Mouse (Mus musculus): ENCODE data around the gene Ano1. TPM values are rescaled to one million over a fixed set of nuclear protein-coding genes. Genes with fewer than 3 reads are reported as not detected.

Gene Ano1
- polyA plus RNA-seq, 1 experiment from 2014 or later = 6.2 TPM

DNA sequence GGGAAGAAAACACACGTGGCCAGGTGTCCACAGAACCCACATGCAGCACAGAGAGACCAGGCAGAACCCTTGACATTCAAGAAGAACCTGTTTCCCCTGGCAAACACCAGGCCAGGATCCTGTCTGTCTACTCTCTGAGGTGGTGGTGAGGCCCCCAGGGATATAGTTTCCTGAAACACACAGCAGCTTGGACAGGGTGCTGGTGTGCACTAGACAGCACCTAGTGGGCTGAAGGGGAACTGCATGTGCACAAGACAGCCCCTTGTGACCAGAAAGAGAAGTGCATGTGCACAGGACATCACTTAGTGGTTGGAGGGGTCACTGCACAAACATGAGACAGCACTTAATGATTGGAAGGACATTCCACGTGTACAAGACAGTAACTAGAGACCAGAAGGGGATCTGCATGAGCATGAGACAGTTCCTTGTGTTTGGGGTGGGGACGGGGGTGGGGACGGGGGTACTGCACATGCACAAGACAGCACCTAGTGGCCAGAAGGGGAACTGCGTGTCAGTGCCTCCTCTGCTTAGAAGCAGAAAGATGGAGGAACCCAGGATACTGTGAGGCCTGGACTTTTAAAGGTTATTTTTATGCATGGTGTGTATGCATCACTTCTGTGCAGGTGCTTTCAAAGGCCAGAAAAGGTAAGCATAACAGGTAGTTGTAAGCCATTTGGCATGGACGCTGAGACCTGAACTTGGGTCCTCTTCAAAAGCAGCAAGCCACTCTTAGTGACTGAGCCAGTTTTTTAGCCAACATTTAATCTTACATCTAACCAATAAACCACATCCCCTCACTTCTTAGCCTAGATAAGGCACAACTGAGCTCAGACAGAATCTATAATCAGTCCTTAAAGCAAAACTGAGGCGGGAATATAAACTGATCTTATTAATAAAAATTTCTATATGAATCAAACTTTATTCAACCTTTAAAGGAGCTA is 54.7 kb downstream of the Ano1 start:
- DNase-seq (ENCODE audit: low spot score) (peak; percentile 38), ATAC-seq (ENCODE audit: low FRiP score) (no peak)
- 76% methylated on average over 7 of the region's 7 CpGs for WGBS
- Histone ChIP-seq H3K27me3 (ENCODE audit: control insufficient read depth, insufficient read depth, low read length) (no peaks in the 10 kb centered on the region; the same call in 1 of the 2 replicates), H3K36me3 (ENCODE audit: control insufficient read depth, insufficient read depth, low read length) (no peaks in the 10 kb centered on the region), H3K9me3 (ENCODE audit: control insufficient read depth, low read length) (no peaks in the 10 kb centered on the region), H3K9ac (ENCODE audit: low read depth, low read length) (no peak overlapping the region), H3K4me3 (ENCODE audit: low read depth, low read length) (no peak overlapping the region), H3K4me1 (replicated peaks; ENCODE audit: control insufficient read depth, insufficient read depth, low read length) (no peaks in the 10 kb centered on the region), H3K27ac (ENCODE audit: low read depth, low read length) (no peak overlapping the region), H3K4me2 (replicated peaks; ENCODE audit: low read depth, low read length) (no peak overlapping the region)

DNA sequence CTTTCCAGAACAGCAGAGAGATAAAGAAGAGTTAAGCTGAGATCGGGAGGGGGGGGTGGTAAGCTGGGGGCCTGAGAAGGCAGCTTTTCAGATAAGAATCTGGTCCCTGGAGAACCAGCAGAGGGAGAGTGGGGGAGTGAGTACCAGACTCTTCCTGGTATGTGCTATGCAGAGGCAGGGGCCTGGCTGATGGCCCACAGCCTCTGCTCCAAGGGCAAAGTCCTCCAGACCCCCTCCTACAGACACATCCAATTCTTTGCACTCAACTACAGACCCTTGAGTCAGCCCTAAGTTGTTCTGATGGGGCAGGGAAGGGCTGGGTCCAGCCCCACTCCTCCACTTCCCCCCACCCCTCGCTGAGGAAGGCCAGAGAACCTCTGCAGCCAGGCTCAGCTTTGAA is 61.9 kb downstream of the Ano1 start:
- no peak overlapping the region for H3K4me3 ChIP-seq (ENCODE audit: low read depth, low read length)
- DNase-seq (ENCODE audit: low spot score) = no peak
- no peak for ATAC-seq (ENCODE audit: low FRiP score)
- no peak overlapping the region for H3K27ac ChIP-seq (ENCODE audit: low read depth, low read length)
- no peak overlapping the region for H3K9ac ChIP-seq (ENCODE audit: low read depth, low read length)
- H3K36me3 ChIP-seq (ENCODE audit: control insufficient read depth, insufficient read depth, low read length) = no peaks in the 10 kb centered on the region
- H3K27me3 ChIP-seq (ENCODE audit: control insufficient read depth, insufficient read depth, low read length) = no peaks in the 10 kb centered on the region
- no peaks in the 10 kb centered on the region for H3K4me1 ChIP-seq (replicated peaks; ENCODE audit: control insufficient read depth, insufficient read depth, low read length)
- H3K4me2 ChIP-seq (replicated peaks; ENCODE audit: low read depth, low read length) = no peak overlapping the region
- WGBS = 71% methylated on average over 2 of the region's 2 CpGs
- H3K9me3 ChIP-seq (ENCODE audit: control insufficient read depth, low read length) = no peaks in the 10 kb centered on the region

DNA sequence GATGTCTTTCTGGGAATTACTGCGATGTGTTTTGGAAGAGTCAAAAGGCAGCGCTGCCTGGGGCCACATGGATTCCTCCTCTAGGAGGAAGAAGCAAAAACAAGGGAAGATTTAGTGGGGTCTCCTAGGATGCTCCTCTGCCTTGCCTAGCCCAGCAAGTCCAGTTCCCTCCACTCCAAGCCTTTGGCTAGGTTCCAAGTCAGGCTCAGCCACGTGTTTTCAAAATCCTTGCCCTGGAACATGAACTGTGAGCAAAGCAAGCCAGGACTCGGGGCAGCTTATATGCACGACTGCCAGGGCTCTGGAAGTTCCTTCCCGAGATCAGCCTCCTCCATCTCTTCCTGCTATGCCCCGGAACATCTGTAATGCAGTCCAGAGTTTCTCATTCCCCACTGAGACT is 62.6 kb downstream of the Ano1 start:
- DNase-seq (ENCODE audit: low spot score) = no peak
- 65% methylated on average over 7 of the region's 7 CpGs for WGBS
- Histone ChIP-seq H3K4me3 (ENCODE audit: low read depth, low read length) (no peak overlapping the region), H3K9me3 (ENCODE audit: control insufficient read depth, low read length) (no peaks in the 10 kb centered on the region), H3K27me3 (ENCODE audit: control insufficient read depth, insufficient read depth, low read length) (no peaks in the 10 kb centered on the region), H3K27ac (ENCODE audit: low read depth, low read length) (no peak overlapping the region), H3K4me2 (replicated peaks; ENCODE audit: low read depth, low read length) (no peak overlapping the region), H3K9ac (ENCODE audit: low read depth, low read length) (no peak overlapping the region), H3K4me1 (replicated peaks; ENCODE audit: control insufficient read depth, insufficient read depth, low read length) (no peaks in the 10 kb centered on the region), H3K36me3 (ENCODE audit: control insufficient read depth, insufficient read depth, low read length) (no peaks in the 10 kb centered on the region)
- no peak for ATAC-seq (ENCODE audit: low FRiP score)

DNA sequence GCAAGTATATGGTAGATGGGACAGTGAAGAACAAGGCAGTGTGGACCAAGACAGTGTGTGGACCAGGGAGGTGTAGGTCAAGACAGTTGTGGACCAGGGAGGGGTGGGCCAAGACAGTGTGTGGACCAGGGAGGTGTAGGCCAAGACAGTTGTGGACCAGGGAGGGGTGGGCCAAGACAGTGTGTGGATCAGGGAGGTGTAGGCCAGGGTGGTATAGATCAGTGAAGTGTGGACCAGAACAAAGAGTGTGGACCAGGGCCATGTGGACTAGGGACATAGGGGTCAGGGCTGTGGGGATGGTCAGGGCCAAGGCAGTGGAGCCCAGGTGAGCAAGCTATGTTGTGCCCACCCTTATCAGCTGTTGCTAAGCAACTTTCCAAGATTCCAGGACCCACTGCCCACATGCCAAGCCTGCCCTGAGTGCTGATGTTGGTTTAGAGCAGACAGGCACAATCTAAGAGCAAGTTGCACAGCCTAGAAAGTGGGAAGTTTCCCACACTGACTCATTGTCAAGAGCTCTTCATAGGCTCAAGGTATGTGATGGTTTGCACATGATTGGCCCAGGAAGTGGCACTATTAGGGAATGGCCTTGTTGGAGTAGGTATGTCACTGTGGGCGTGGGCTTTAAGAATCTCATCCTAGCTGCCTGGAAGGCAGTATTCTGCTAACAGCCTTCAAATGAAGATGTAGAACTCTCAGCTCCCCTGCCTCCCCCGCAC is 64.0 kb downstream of the Ano1 start:
- H3K9ac ChIP-seq (ENCODE audit: low read depth, low read length) = no peak overlapping the region
- ATAC-seq (ENCODE audit: low FRiP score) = no peak; the same call in 1 of the 2 replicates

DNA sequence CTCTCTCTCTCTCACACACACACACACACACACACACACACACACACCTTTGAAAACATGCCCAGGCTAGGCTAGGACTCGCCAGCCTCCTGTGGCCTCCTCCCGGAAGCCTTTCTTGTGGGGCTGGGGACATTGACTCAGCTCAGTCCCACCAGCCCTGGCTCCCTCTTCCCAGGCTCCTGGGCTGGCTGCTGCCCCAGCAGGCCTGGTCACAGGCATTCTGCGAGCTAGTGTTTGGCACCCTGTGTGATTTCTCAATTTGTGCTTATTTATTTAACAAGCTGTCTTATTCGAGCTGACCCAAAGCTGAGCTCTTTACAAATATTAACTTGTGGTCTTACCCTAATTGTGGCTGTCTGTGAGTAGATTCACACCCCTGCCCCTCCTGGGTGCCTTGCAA is 66.8 kb downstream of the Ano1 start:
- H3K4me3 ChIP-seq (ENCODE audit: low read depth, low read length) = no peak overlapping the region
- H3K4me2 ChIP-seq (replicated peaks; ENCODE audit: low read depth, low read length) = no peak overlapping the region
- no peaks in the 10 kb centered on the region for H3K9me3 ChIP-seq (ENCODE audit: control insufficient read depth, low read length)
- H3K27ac ChIP-seq (ENCODE audit: low read depth, low read length) = no peak overlapping the region
- no peak overlapping the region for H3K9ac ChIP-seq (ENCODE audit: low read depth, low read length)
- DNase-seq (ENCODE audit: low spot score) (no peak), ATAC-seq (ENCODE audit: low FRiP score) (no peak)
- no peaks in the 10 kb centered on the region for H3K4me1 ChIP-seq (replicated peaks; ENCODE audit: control insufficient read depth, insufficient read depth, low read length)
- WGBS = 71% methylated on average over 4 of the region's 4 CpGs
- no peaks in the 10 kb centered on the region for H3K36me3 ChIP-seq (ENCODE audit: control insufficient read depth, insufficient read depth, low read length)
- peaks cover 2% of the 10 kb centered on the region; the same call in 1 of the 2 replicates for H3K27me3 ChIP-seq (ENCODE audit: control insufficient read depth, insufficient read depth, low read length)

More for the DNA sequence above, 64.0 kb downstream of the Ano1 start:
- no peaks in the 10 kb centered on the region for H3K9me3 ChIP-seq (ENCODE audit: control insufficient read depth, low read length)
- WGBS = 93% methylated on average over 2 of the region's 2 CpGs
- no peak overlapping the region for H3K4me3 ChIP-seq (ENCODE audit: low read depth, low read length)
- H3K4me2 ChIP-seq (replicated peaks; ENCODE audit: low read depth, low read length) = no peak overlapping the region
- no peaks in the 10 kb centered on the region for H3K36me3 ChIP-seq (ENCODE audit: control insufficient read depth, insufficient read depth, low read length)
- no peak overlapping the region for H3K27ac ChIP-seq (ENCODE audit: low read depth, low read length)
- DNase-seq (ENCODE audit: low spot score) = no peak
- no peaks in the 10 kb centered on the region for H3K27me3 ChIP-seq (ENCODE audit: control insufficient read depth, insufficient read depth, low read length)
- no peaks in the 10 kb centered on the region for H3K4me1 ChIP-seq (replicated peaks; ENCODE audit: control insufficient read depth, insufficient read depth, low read length)

DNA sequence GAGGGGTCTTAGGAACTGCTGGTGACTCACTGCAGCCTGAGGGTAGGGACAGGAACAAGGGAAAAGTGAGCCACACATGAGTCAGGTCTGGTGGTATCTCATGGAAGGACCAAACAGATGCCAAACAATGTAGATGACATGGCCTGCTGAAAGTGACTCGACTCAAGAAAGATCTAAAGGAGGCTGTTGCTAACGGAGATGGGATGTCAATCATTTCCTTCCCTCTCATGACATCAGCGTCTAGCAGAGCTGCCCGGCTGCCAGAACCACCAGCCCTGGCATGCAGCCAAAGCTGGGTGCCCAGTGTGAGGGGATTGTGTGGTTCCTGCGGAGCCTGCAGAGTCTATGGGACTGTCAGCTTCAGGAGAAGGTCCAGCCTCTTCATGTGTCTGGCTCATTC is 67.3 kb downstream of the Ano1 start:
- ATAC-seq (ENCODE audit: low FRiP score) (no peak), DNase-seq (ENCODE audit: low spot score) (no peak)
- no peaks in the 10 kb centered on the region for H3K9me3 ChIP-seq (ENCODE audit: control insufficient read depth, low read length)
- H3K4me2 ChIP-seq (replicated peaks; ENCODE audit: low read depth, low read length) = no peak overlapping the region
- H3K9ac ChIP-seq (ENCODE audit: low read depth, low read length) = no peak overlapping the region
- 70% methylated on average over 5 of the region's 5 CpGs for WGBS
- H3K36me3 ChIP-seq (ENCODE audit: control insufficient read depth, insufficient read depth, low read length) = no peaks in the 10 kb centered on the region
- no peak overlapping the region for H3K27ac ChIP-seq (ENCODE audit: low read depth, low read length)
- no peak overlapping the region for H3K4me3 ChIP-seq (ENCODE audit: low read depth, low read length)
- no peaks in the 10 kb centered on the region for H3K4me1 ChIP-seq (replicated peaks; ENCODE audit: control insufficient read depth, insufficient read depth, low read length)
- H3K27me3 ChIP-seq (ENCODE audit: control insufficient read depth, insufficient read depth, low read length) = peaks cover 6% of the 10 kb centered on the region; the same call in 1 of the 2 replicates

DNA sequence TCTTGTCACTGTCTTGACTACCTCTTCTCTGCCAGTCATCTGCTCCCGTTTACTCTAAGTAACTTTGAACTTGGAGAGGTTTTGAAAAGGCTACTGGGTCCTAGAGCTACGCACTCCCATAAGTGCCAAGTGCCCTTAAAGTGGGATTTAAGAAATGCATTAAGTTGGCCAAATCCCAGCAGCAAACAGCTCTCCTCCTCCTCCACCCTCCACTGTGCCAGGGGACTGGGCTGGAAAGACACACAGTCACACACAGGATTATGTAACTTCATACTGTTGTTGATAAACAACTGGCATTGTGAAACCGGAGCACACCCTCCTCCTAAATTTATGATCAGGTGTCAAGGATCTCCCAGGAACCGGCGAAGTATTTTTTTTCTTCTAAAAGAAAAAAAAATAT is 71.7 kb downstream of the Ano1 start:
- Histone ChIP-seq H3K4me1 (replicated peaks; ENCODE audit: control insufficient read depth, insufficient read depth, low read length) (0 out of 2 replicates have a peak, but pooled peaks cover 3% of the 10 kb centered on the region), H3K9me3 (ENCODE audit: control insufficient read depth, low read length) (no peaks in the 10 kb centered on the region), H3K4me2 (replicated peaks; ENCODE audit: low read depth, low read length) (no peak overlapping the region), H3K27ac (ENCODE audit: low read depth, low read length) (no peak overlapping the region), H3K4me3 (ENCODE audit: low read depth, low read length) (no peak overlapping the region), H3K36me3 (ENCODE audit: control insufficient read depth, insufficient read depth, low read length) (no peaks in the 10 kb centered on the region), H3K9ac (ENCODE audit: low read depth, low read length) (no peak overlapping the region), H3K27me3 (ENCODE audit: control insufficient read depth, insufficient read depth, low read length) (peaks cover 23% of the 10 kb centered on the region)
- DNase-seq (ENCODE audit: low spot score) = no peak
- 82% methylated on average over 5 of the region's 5 CpGs for WGBS
- no peak for ATAC-seq (ENCODE audit: low FRiP score)

DNA sequence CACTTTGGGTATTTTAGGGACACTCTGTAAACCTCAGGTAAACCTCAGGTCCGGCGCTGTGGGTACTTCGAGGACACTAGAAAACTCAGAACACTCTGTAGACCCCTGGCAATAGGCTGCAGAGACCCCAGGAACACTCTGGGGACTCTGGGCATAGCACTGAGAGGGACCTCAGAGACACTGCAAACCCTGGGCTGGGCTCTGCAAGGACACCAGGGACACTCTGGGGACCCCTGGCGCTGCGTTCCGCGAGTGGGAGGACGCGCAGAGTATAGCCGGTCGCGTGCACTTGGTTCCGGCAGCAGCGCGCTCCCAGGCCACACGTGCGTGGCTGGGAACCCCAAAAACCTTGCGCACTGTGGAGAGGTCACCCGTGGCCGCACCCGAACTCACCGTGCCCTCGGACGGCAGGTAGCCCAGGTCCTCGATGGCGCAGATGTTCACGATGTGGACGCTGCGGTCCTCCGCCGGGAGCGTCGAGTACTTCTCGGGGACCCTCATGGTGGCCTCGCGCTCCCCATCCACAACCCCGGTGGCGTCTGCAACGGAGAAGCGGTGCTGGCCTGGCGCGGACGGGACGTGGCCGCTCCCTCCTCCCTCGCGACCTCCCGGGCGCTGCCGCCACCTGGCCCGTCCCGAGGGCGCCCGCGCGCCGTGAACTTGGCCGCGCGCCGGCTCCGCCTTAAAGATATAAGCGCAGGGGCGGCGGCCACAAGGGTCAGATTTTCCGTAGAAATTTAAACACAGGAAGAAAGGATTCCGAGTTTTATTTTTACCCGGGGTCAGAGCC is 73.3 kb downstream of the Ano1 start:
- H3K9me3 ChIP-seq (ENCODE audit: control insufficient read depth, low read length) = no peaks in the 10 kb centered on the region
- H3K4me1 ChIP-seq (replicated peaks; ENCODE audit: control insufficient read depth, insufficient read depth, low read length) = 0 out of 2 replicates have a peak, but pooled peaks cover 3% of the 10 kb centered on the region
- H3K9ac ChIP-seq (ENCODE audit: low read depth, low read length) = 0 out of 2 replicates have a peak overlapping the region, but pooled peaks have one; percentile 25
- no peaks in the 10 kb centered on the region for H3K36me3 ChIP-seq (ENCODE audit: control insufficient read depth, insufficient read depth, low read length)
- H3K27ac ChIP-seq (ENCODE audit: low read depth, low read length) = no peak overlapping the region
- peaks cover 23% of the 10 kb centered on the region for H3K27me3 ChIP-seq (ENCODE audit: control insufficient read depth, insufficient read depth, low read length)
- peak overlapping the region; percentile 62 for H3K4me2 ChIP-seq (replicated peaks; ENCODE audit: low read depth, low read length)
- WGBS = 7% methylated on average over 68 of the region's 68 CpGs
- peak overlapping the region; percentile 22 for H3K4me3 ChIP-seq (ENCODE audit: low read depth, low read length)
- ATAC-seq (ENCODE audit: low FRiP score) = no peak
- peak; percentile 46 for DNase-seq (ENCODE audit: low spot score)
